Mouse (Mus musculus): ENCODE results near the gene Hcar1. TPM values are rescaled to one million over a fixed set of nuclear protein-coding genes. Genes with fewer than 3 reads are reported as not detected.

The Hcar1 gene
- polyA plus RNA-seq, 1 experiment from 2014 or later, result 0.66 TPM

- H3K9ac ChIP-seq, result no peak overlapping the region
- no peak for ATAC-seq (ENCODE audit: insufficient read depth)
- no peak overlapping the region for H3K27ac ChIP-seq (ENCODE audit: low read depth)
- H3K9me3 ChIP-seq (ENCODE audit: low read depth, low read length), result no peaks in the 10 kb centered on the region
- H3K36me3 ChIP-seq (ENCODE audit: insufficient read depth), result no peaks in the 10 kb centered on the region
- no peak for TF ChIP-seq CTCF (IDR thresholded peaks at IDR 0.05; ENCODE audit: low read depth)
- H3K4me3 ChIP-seq (ENCODE audit: low read depth, low read length), result no peak overlapping the region
- no peaks in the 10 kb centered on the region for H3K4me1 ChIP-seq (ENCODE audit: insufficient read depth)
- H3K27me3 ChIP-seq (ENCODE audit: insufficient read depth, low read length), result no peaks in the 10 kb centered on the region
- no peak for DNase-seq
- no peak overlapping the region for H3K4me2 ChIP-seq
- WGBS, result 61% methylated on average over 2 of the region's 2 CpGs
Measured at GRCm38 (mm10) chr5:123890312-123890711, 10.5 kb upstream of the Hcar1 start.

GRCm38 (mm10) chr5:123886365-123886764 is 6.5 kb upstream of the Hcar1 start:
- no peaks in the 10 kb centered on the region for H3K36me3 ChIP-seq (ENCODE audit: insufficient read depth)
- WGBS, result 48% methylated on average over 3 of the region's 3 CpGs
- H3K4me3 ChIP-seq (ENCODE audit: low read depth, low read length), result no peak overlapping the region
- H3K27ac ChIP-seq (ENCODE audit: low read depth), result no peak overlapping the region
- TF ChIP-seq CTCF (IDR thresholded peaks at IDR 0.05; ENCODE audit: low read depth), result no peak
- no peaks in the 10 kb centered on the region for H3K4me1 ChIP-seq (ENCODE audit: insufficient read depth)
- H3K27me3 ChIP-seq (ENCODE audit: insufficient read depth, low read length), result no peaks in the 10 kb centered on the region
- no peak for ATAC-seq (ENCODE audit: insufficient read depth)
- DNase-seq, result no peak
- H3K9me3 ChIP-seq (ENCODE audit: low read depth, low read length), result no peaks in the 10 kb centered on the region
- H3K9ac ChIP-seq, result no peak overlapping the region
- H3K4me2 ChIP-seq, result no peak overlapping the region

- Histone ChIP-seq H3K4me2 (no peak overlapping the region), H3K4me3 (ENCODE audit: low read depth, low read length) (no peak overlapping the region), H3K27ac (ENCODE audit: low read depth) (no peak overlapping the region), H3K9me3 (ENCODE audit: low read depth, low read length) (no peaks in the 10 kb centered on the region), H3K9ac (no peak overlapping the region), H3K4me1 (ENCODE audit: insufficient read depth) (peaks cover 6% of the 10 kb centered on the region; the same call in 1 of the 2 replicates), H3K36me3 (ENCODE audit: insufficient read depth) (no peaks in the 10 kb centered on the region), H3K27me3 (ENCODE audit: insufficient read depth, low read length) (no peaks in the 10 kb centered on the region)
- 66% methylated on average over 10 of the region's 10 CpGs for WGBS
- ATAC-seq (ENCODE audit: insufficient read depth) (no peak), DNase-seq (no peak)
- no peak for TF ChIP-seq CTCF (IDR thresholded peaks at IDR 0.05; ENCODE audit: low read depth)
Measured at GRCm38 (mm10) chr5:123884332-123884731, 4.5 kb upstream of the Hcar1 start.

GRCm38 (mm10) chr5:123883891-123884290 is 4.1 kb upstream of the Hcar1 start:
- WGBS, result 60% methylated on average over 7 of the region's 7 CpGs
- no peaks in the 10 kb centered on the region for H3K36me3 ChIP-seq (ENCODE audit: insufficient read depth)
- H3K4me3 ChIP-seq (ENCODE audit: low read depth, low read length), result no peak overlapping the region
- no peak overlapping the region for H3K9ac ChIP-seq
- no peaks in the 10 kb centered on the region for H3K27me3 ChIP-seq (ENCODE audit: insufficient read depth, low read length)
- H3K27ac ChIP-seq (ENCODE audit: low read depth), result no peak overlapping the region
- DNase-seq (no peak), ATAC-seq (ENCODE audit: insufficient read depth) (no peak)
- H3K9me3 ChIP-seq (ENCODE audit: low read depth, low read length), result no peaks in the 10 kb centered on the region
- H3K4me2 ChIP-seq, result no peak overlapping the region
- no peak for TF ChIP-seq CTCF (IDR thresholded peaks at IDR 0.05; ENCODE audit: low read depth)
- peaks cover 6% of the 10 kb centered on the region; the same call in 1 of the 2 replicates for H3K4me1 ChIP-seq (ENCODE audit: insufficient read depth)

- H3K27me3 ChIP-seq (ENCODE audit: insufficient read depth, low read length), result no peaks in the 10 kb centered on the region
- H3K27ac ChIP-seq (ENCODE audit: low read depth), result no peak overlapping the region
- 83% methylated on average over 14 of the region's 14 CpGs for WGBS
- ATAC-seq (ENCODE audit: insufficient read depth) (no peak), DNase-seq (no peak)
- no peak overlapping the region for H3K4me2 ChIP-seq
- no peak overlapping the region for H3K9ac ChIP-seq
- H3K4me1 ChIP-seq (ENCODE audit: insufficient read depth), result peaks cover 6% of the 10 kb centered on the region; the same call in 1 of the 2 replicates
- H3K9me3 ChIP-seq (ENCODE audit: low read depth, low read length), result no peaks in the 10 kb centered on the region
- H3K36me3 ChIP-seq (ENCODE audit: insufficient read depth), result no peaks in the 10 kb centered on the region
- TF ChIP-seq CTCF (IDR thresholded peaks at IDR 0.05; ENCODE audit: low read depth), result peak; percentile 16; the same call in 1 of the 2 replicates
- H3K4me3 ChIP-seq (ENCODE audit: low read depth, low read length), result no peak overlapping the region
Measured at GRCm38 (mm10) chr5:123880778-123881177, 958 bp upstream of the Hcar1 start.

GRCm38 (mm10) chr5:123878056-123878455 is 1.8 kb downstream of the Hcar1 start:
- DNase-seq (no peak), ATAC-seq (ENCODE audit: insufficient read depth) (no peak)
- Histone ChIP-seq H3K9ac (no peak overlapping the region), H3K27ac (ENCODE audit: low read depth) (no peak overlapping the region), H3K9me3 (ENCODE audit: low read depth, low read length) (no peaks in the 10 kb centered on the region), H3K36me3 (ENCODE audit: insufficient read depth) (no peaks in the 10 kb centered on the region), H3K4me1 (ENCODE audit: insufficient read depth) (peaks cover 6% of the 10 kb centered on the region; the same call in 1 of the 2 replicates), H3K4me3 (ENCODE audit: low read depth, low read length) (no peak overlapping the region; the same call in 1 of the 2 replicates), H3K4me2 (peak overlapping the region; percentile 31), H3K27me3 (ENCODE audit: insufficient read depth, low read length) (no peaks in the 10 kb centered on the region)
- no peak for TF ChIP-seq CTCF (IDR thresholded peaks at IDR 0.05; ENCODE audit: low read depth)
- WGBS, result 37% methylated on average over 14 of the region's 14 CpGs

GRCm38 (mm10) chr5:123874177-123874576 is 5.6 kb downstream of the Hcar1 start:
- Histone ChIP-seq H3K4me2 (no peak overlapping the region), H3K27me3 (ENCODE audit: insufficient read depth, low read length) (no peaks in the 10 kb centered on the region), H3K36me3 (ENCODE audit: insufficient read depth) (no peaks in the 10 kb centered on the region), H3K4me3 (ENCODE audit: low read depth, low read length) (no peak overlapping the region), H3K9ac (no peak overlapping the region), H3K9me3 (ENCODE audit: low read depth, low read length) (no peaks in the 10 kb centered on the region), H3K27ac (ENCODE audit: low read depth) (no peak overlapping the region), H3K4me1 (ENCODE audit: insufficient read depth) (no peaks in the 10 kb centered on the region)
- DNase-seq (no peak), ATAC-seq (ENCODE audit: insufficient read depth) (no peak)
- WGBS, result 78% methylated on average over 5 of the region's 5 CpGs
- no peak for TF ChIP-seq CTCF (IDR thresholded peaks at IDR 0.05; ENCODE audit: low read depth)

GRCm38 (mm10) chr5:123869615-123870014 is 10.2 kb downstream of the Hcar1 start:
- ATAC-seq (ENCODE audit: insufficient read depth), result no peak
- 79% methylated on average over 4 of the region's 4 CpGs for WGBS
- H3K27ac ChIP-seq (ENCODE audit: low read depth), result no peak overlapping the region
- H3K4me2 ChIP-seq, result no peak overlapping the region
- no peaks in the 10 kb centered on the region for H3K4me1 ChIP-seq (ENCODE audit: insufficient read depth)
- no peaks in the 10 kb centered on the region for H3K36me3 ChIP-seq (ENCODE audit: insufficient read depth)
- DNase-seq, result no peak
- H3K9me3 ChIP-seq (ENCODE audit: low read depth, low read length), result no peaks in the 10 kb centered on the region
- H3K27me3 ChIP-seq (ENCODE audit: insufficient read depth, low read length), result no peaks in the 10 kb centered on the region
- no peak overlapping the region for H3K9ac ChIP-seq
- no peak for TF ChIP-seq CTCF (IDR thresholded peaks at IDR 0.05; ENCODE audit: low read depth)
- H3K4me3 ChIP-seq (ENCODE audit: low read depth, low read length), result no peak overlapping the region
